In genomic region chrX:50634842-50635615, GRCm38 (mm10) we compare ENCODE assay signal across 8 mouse cellular contexts.
A peak's percentile ranks its signal among the peaks of the same experiment; 100 is the strongest.
DNase-seq lines count a peak whose midpoint lies in the region; ATAC-seq lines count a peak whose summit lies in the region.

No protein-coding gene starts in this region.

- 17% methylated on average over 30 of the region's 30 CpGs for WGBS in intestine, embryonic 15.5 days

- ATAC-seq in intestine, embryonic 15.5 days: peak; percentile 99
- peak; percentile 99 for ATAC-seq in megakaryocyte-erythroid progenitor cell, adult 5-6 weeks (replicated peaks; ENCODE audit: low FRiP score, low TSS enrichment, poor library complexity, severe bottlenecking)

- H3K36me3 ChIP-seq in intestine, embryonic 15.5 days: no peaks in the 10 kb centered on the region

- no peaks in the 10 kb centered on the region for H3K27me3 ChIP-seq in intestine, embryonic 15.5 days (replicated peaks)

- intact Hi-C loops in left cerebral cortex, postnatal 25 days (cut with DNase I): no loop called here

- peak overlapping the region; percentile 28; the same call in 1 of the 2 replicates for H3K9ac ChIP-seq in intestine, embryonic 15.5 days

- peak overlapping the region; percentile 55 for H3K4me2 ChIP-seq in intestine, embryonic 15.5 days (replicated peaks)

- DNase-seq in layer of hippocampus, adult 11-12 months (ENCODE audit: low spot score): peak; percentile 85
- no peak for DNase-seq in layer of hippocampus, adult 9-10 months (ENCODE audit: low spot score)
- DNase-seq in embryo, embryonic 11.5 days (ENCODE audit: low read depth, low spot score): peak; percentile 75
- DNase-seq in gastrocnemius, postnatal 4 days (ENCODE audit: low spot score in 2 of 2): peak; percentile 50 to 73
- peak; percentile 73 to 89 for DNase-seq in left cerebral cortex, postnatal 25 days (ENCODE audit: low spot score in 2 of 2)
- DNase-seq in right cerebral cortex, postnatal 4 days: peak; percentile 64

- H3K27ac ChIP-seq in intestine, embryonic 15.5 days: peak overlapping the region; percentile 68

- H3K9me3 ChIP-seq in intestine, embryonic 15.5 days: no peaks in the 10 kb centered on the region

- H3K4me3 ChIP-seq in intestine, embryonic 15.5 days (replicated peaks): peak overlapping the region; percentile 51

- no peaks in the 10 kb centered on the region for H3K4me1 ChIP-seq in intestine, embryonic 15.5 days (replicated peaks)
